Mouse (Mus musculus): ENCODE measurements around the gene St3gal4.

GRCm38 (mm10) chr9:35020015-35020653, 98.9 kb downstream of the St3gal4 start:
- TF ChIP-seq CTCF (IDR thresholded peaks at IDR 0.05; ENCODE audit: borderline replicate concordance, extremely low read depth, insufficient read depth, insufficient read length) (no peak), POLR2A (IDR thresholded peaks at IDR 0.05; ENCODE audit: borderline replicate concordance, extremely low read depth, insufficient read depth, insufficient read length, poor library complexity, severe bottlenecking) (no peak)
